Mouse (Mus musculus) thymus, adult 2 months (tissue): Measurements from ENCODE around the gene Irf9.

ENCODE experiments used
- CTCF ChIP-seq: fragments of 200-500 bp; IDR thresholded peaks from 2 replicates; pipeline ENCODE4 v1.5.1; 2012; ENCODE audit warnings: mild to moderate bottlenecking, control low read depth, low read length, moderate library complexity, borderline replicate concordance; ENCODE audit not compliant: control insufficient read depth, poor library complexity, insufficient read depth; ENCODE audit errors: extremely low read depth
- POLR2A ChIP-seq: fragments of 200-500 bp; IDR thresholded peaks from 2 replicates; pipeline ENCODE4 v1.6.1; 2012; ENCODE audit warnings: mild to moderate bottlenecking, low read length, control low read depth, moderate library complexity; ENCODE audit not compliant: control insufficient read depth, poor library complexity, insufficient read depth; ENCODE audit errors: extremely low read depth

- TF ChIP-seq CTCF (no peak), POLR2A (no peak)
Measured at GRCm38 (mm10) chr14:55596036-55596690, 7.2 kb upstream of the Irf9 start.
